Mouse (Mus musculus): ENCODE data around the gene H2-K1. TPM values are rescaled to one million over a fixed set of nuclear protein-coding genes. Genes with fewer than 3 reads are reported as not detected.

The H2-K1 gene
- polyA plus RNA-seq, 1 experiment = 987 TPM

- no peak for DNase-seq (ENCODE audit: low spot score)
Measured at GRCm38 (mm10) chr17:33954646-33955554, 45.2 kb downstream of the H2-K1 start.

DNA sequence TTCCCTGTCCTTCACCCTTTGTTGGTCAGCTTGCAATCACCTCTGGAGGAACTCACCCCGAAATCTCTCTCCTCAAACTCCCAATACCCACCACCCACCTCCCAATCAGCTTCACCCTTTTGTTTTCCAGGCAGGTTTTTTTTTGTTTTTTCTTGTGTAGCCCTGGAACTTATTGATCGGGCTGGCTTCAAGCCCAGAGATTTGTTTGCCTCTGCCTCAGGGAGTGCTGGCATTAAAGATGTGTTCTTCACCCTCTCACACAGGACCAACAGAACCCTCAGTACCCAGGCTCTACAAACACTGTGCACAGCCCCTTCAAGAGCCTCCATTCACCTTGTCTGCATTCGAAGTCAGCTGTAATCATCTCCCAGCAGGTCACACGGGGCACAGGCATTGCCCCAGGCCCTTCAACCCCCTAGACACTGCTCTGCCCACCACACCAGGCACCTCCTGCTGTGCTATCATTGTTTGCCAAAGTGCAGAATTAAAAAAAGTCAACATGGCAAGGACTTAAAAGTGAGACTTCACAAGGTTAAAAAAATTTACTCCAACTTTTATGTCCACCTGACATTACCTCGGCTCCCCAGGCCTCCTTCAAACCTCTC is 46.1 kb downstream of the H2-K1 start:
- no peak for DNase-seq (ENCODE audit: low spot score)

DNA sequence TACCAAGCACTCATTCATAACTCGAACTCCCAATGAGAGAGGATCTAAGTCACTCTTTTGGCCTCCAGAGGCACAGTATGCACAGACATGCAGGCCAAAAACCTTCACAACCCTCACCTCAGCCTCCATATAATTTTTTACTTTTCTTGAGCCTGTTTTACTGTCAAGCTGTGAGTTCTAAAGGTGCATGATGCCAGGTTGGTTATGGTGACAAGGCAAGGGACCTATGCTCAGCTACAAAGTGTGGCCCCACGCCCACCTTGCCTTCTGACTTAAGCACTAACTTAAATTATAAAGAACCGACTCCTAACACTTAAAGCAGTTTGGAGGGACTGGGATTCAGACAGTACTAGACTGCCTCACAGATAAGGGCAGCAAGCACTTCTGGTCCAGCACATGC is 46.8 kb downstream of the H2-K1 start:
- no peak for DNase-seq (ENCODE audit: low spot score)

GRCm38 (mm10) chr17:33952879-33953278 is 47.3 kb downstream of the H2-K1 start:
- no peak for DNase-seq (ENCODE audit: low spot score)

- DNase-seq (ENCODE audit: low spot score) = peak; percentile 20
Measured at GRCm38 (mm10) chr17:33952015-33952414, 48.1 kb downstream of the H2-K1 start.

- peak; percentile 45 for DNase-seq (ENCODE audit: low spot score)
Measured at GRCm38 (mm10) chr17:33951021-33951946, 48.9 kb downstream of the H2-K1 start, which contains the start of gene B3galt4. TSS of gene B3galt4 (minus strand) at chr17:33951488.

- DNase-seq (ENCODE audit: low spot score) = peak; percentile 23
Measured at GRCm38 (mm10) chr17:33950131-33950625, 50.0 kb downstream of the H2-K1 start.

GRCm38 (mm10) chr17:33948905-33949537 is 51.1 kb downstream of the H2-K1 start:
- peak; percentile 19 for DNase-seq (ENCODE audit: low spot score)

DNA sequence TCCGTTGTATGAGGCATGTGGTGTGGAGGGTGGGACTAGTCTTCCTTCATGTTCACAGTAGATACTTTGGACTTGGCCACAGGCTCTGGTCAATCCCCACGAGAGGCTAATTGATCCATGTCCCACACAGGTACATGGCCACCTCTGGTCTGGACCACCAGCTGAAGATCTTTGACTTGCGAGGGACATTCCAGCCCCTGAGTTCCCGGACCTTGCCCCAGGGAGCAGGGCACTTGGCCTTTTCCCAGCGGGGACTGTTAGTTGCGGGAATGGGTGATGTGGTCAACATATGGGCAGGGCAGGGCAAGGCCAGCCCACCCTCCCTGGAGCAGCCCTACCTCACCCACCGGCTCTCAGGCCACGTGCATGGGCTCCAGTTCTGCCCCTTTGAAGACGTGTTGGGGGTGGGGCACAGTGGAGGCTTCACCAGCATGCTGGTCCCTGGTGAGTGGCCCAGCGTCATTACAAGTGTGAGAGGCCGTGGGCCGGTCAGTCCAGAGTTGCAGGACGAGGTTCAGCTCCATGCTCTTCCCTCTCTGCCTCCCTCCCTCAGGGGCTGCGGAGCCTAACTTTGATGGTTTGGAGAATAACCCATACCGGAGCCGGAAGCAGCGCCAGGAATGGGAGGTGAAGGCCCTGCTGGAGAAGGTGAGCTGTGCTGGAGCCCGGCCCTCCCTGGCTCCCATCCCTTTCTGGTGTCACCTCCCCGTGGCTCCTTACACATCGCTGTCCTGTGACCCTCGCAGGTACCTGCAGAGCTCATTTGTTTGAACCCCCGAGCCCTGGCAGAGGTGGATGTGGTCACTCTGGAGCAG is 51.9 kb downstream of the H2-K1 start:
- DNase-seq (ENCODE audit: low spot score) = peak; percentile 22

DNA sequence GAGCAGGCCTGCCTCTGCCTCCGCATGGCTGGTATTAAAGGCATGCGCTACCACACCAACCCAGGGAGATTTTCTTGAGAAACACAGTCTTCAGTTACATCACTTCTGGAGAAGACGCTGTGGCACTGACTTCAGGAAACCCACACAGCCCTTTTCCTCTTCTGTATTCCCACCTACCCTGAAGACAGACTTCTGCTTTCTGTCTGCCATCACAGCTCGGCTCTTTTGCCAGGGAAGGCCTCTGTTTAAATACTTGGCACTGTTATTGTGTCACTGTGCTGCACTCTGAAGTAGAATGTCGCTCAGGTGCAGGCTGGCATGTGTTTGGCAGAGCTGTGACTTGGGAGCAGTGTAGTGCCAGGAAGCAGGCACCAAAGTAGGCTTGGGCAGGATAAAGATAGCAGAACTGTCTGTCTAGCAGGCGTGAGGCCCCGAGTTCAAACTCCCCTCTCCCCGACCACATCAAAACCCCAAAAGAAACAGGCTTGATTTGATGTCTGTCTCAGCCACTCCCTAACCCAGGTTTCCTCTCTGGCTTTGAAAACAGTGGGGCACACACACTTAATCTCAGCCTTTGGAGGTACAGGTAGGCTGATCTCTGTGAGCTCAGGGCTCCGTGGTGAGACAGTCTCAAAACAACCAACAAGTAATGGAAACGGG is 52.6 kb downstream of the H2-K1 start:
- no peak for DNase-seq (ENCODE audit: low spot score)

Other genes starting within 250 kb of the H2-K1 start
- gene Rab11b, start 239.8 kb downstream of the H2-K1 start, polyA plus RNA-seq (2012; rRNA removed) = 238 and 246 TPM in 2 replicates
- 7.7 and 11.3 TPM in 2 replicates for gene Angptl4, start 218.5 kb downstream of the H2-K1 start, polyA plus RNA-seq (2012; rRNA removed)
- gene Kank3, start 189.8 kb downstream of the H2-K1 start, polyA plus RNA-seq (2012; rRNA removed) = 65.6 and 79.0 TPM in 2 replicates
- gene Rps28, start 175.8 kb downstream of the H2-K1 start, polyA plus RNA-seq (2012; rRNA removed) = 1,557 and 1,878 TPM in 2 replicates
- 307 and 382 TPM in 2 replicates for gene Ndufa7, start 175.8 kb downstream of the H2-K1 start, polyA plus RNA-seq (2012; rRNA removed)
- 21.4 and 21.5 TPM in 2 replicates for gene Cd320, start 157.3 kb downstream of the H2-K1 start, polyA plus RNA-seq (2012; rRNA removed)
- gene Gm7029, start 126.5 kb downstream of the H2-K1 start, polyA plus RNA-seq (2012; rRNA removed) = not detected in 2 replicates
- 2.2 and 3.3 TPM in 2 replicates for gene Kifc1, start 109.7 kb downstream of the H2-K1 start, polyA plus RNA-seq (2012; rRNA removed)
- gene Platr17, start 95.2 kb downstream of the H2-K1 start, polyA plus RNA-seq (2012; rRNA removed) = 0.14 and 0.15 TPM in 2 replicates
- gene Daxx, start 90.9 kb downstream of the H2-K1 start, polyA plus RNA-seq (2012; rRNA removed) = 28.1 and 31.0 TPM in 2 replicates
- 84.7 and 122 TPM in 2 replicates for gene Tapbp, start 84.4 kb downstream of the H2-K1 start, polyA plus RNA-seq (2012; rRNA removed)
- gene Zbtb22, start 84.4 kb downstream of the H2-K1 start, polyA plus RNA-seq (2012; rRNA removed) = 20.1 and 23.1 TPM in 2 replicates
- 132 and 164 TPM in 2 replicates for gene Rgl2, start 70.8 kb downstream of the H2-K1 start, polyA plus RNA-seq (2012; rRNA removed)
- gene Pfdn6, start 60.0 kb downstream of the H2-K1 start, polyA plus RNA-seq (2012; rRNA removed) = 86.5 and 87.2 TPM in 2 replicates
- gene Wdr46, start 59.7 kb downstream of the H2-K1 start, polyA plus RNA-seq (2012; rRNA removed) = 15.8 and 17.2 TPM in 2 replicates
- 7.7 TPM in 2 replicates for gene B3galt4, start 48.9 kb downstream of the H2-K1 start, polyA plus RNA-seq (2012; rRNA removed)
- 39.3 and 39.7 TPM in 2 replicates for gene Vps52, start 44.5 kb downstream of the H2-K1 start, polyA plus RNA-seq (2012; rRNA removed)
- 1,060 and 1,160 TPM in 2 replicates for gene Rps18, start 44.3 kb downstream of the H2-K1 start, polyA plus RNA-seq (2012; rRNA removed)
- gene Ring1, start 24.3 kb upstream of the H2-K1 start, polyA plus RNA-seq (2012; rRNA removed) = 46.1 and 76.8 TPM in 2 replicates
- 86.6 and 112 TPM in 2 replicates for gene H2-Ke6, start 27.7 kb upstream of the H2-K1 start, polyA plus RNA-seq (2012; rRNA removed)
- 106 and 110 TPM in 2 replicates for gene Slc39a7, start 31.3 kb upstream of the H2-K1 start, polyA plus RNA-seq (2012; rRNA removed)
- 47.7 and 53.1 TPM in 2 replicates for gene Rxrb, start 31.5 kb upstream of the H2-K1 start, polyA plus RNA-seq (2012; rRNA removed)
- gene Col11a2, start 39.1 kb upstream of the H2-K1 start, polyA plus RNA-seq (2012; rRNA removed) = 0.99 and 1.8 TPM in 2 replicates
- 1.7 and 2.1 TPM in 2 replicates for gene H2-Oa, start 92.0 kb upstream of the H2-K1 start, polyA plus RNA-seq (2012; rRNA removed)
- gene H2-DMa, start 119.2 kb upstream of the H2-K1 start, polyA plus RNA-seq (2012; rRNA removed) = 30.0 and 31.9 TPM in 2 replicates
- gene Brd2, start 122.3 kb upstream of the H2-K1 start, polyA plus RNA-seq (2012; rRNA removed) = 135 and 154 TPM in 2 replicates
- gene H2-DMb2, start 143.0 kb upstream of the H2-K1 start, polyA plus RNA-seq (2012; rRNA removed) = 4.1 and 4.9 TPM in 2 replicates
- 22.4 and 22.8 TPM in 2 replicates for gene H2-DMb1, start 152.7 kb upstream of the H2-K1 start, polyA plus RNA-seq (2012; rRNA removed)
- 29.5 and 40.1 TPM in 2 replicates for gene Tap1, start 187.2 kb upstream of the H2-K1 start, polyA plus RNA-seq (2012; rRNA removed)
- gene Psmb9, start 187.4 kb upstream of the H2-K1 start, polyA plus RNA-seq (2012; rRNA removed) = 34.7 and 37.4 TPM in 2 replicates
- gene Psmb8, start 197.4 kb upstream of the H2-K1 start, polyA plus RNA-seq (2012; rRNA removed) = 81.2 and 88.3 TPM in 2 replicates
- gene Tap2, start 203.2 kb upstream of the H2-K1 start, polyA plus RNA-seq (2012; rRNA removed) = 37.9 and 42.4 TPM in 2 replicates
- 2.7 and 5.0 TPM in 2 replicates for gene H2-Ob, start 238.6 kb upstream of the H2-K1 start, polyA plus RNA-seq (2012; rRNA removed)

All from urinary bladder, adult 2 months (tissue).